Mouse (Mus musculus): ENCODE data around the gene H2-M5. TPM values are rescaled to one million over a fixed set of nuclear protein-coding genes. Genes with fewer than 3 reads are reported as not detected.

Gene H2-M5
- total RNA-seq, 1 experiment: 49.4 TPM

GRCm38 (mm10) chr17:36973271-36973787, 16.0 kb downstream of the H2-M5 start:
- H3K9me3 ChIP-seq (ENCODE audit: control insufficient read depth, insufficient read depth, low read depth, low read length): no peaks in the 10 kb centered on the region
- DNase-seq (ENCODE audit: low read depth, low spot score): peak; percentile 74
- peak overlapping the region; percentile 84; the same call in 1 of the 2 replicates for H3K9ac ChIP-seq (ENCODE audit: insufficient read depth, low read depth, low read length, poor library complexity, severe bottlenecking)
- H3K4me1 ChIP-seq (ENCODE audit: control insufficient read depth in 2 of 2, insufficient read depth in 2 of 2, low read length in 2 of 2, poor library complexity in 1 of 2): peaks cover 37 to 44% of the 10 kb centered on the region in 2 experiments
- 0 out of 2 replicates have a peak, but pooled peaks have one; percentile 29 for TF ChIP-seq CHD2 (IDR thresholded peaks at IDR 0.05; ENCODE audit: low read depth, low read length)
- TF ChIP-seq MAFK (IDR thresholded peaks at IDR 0.05; ENCODE audit: insufficient read depth, low read depth, low read length): no peak
- peak; percentile 98 for TF ChIP-seq ZNF384 (IDR thresholded peaks at IDR 0.05; ENCODE audit: low read depth, low read length)
- H3K4me3 ChIP-seq (ENCODE audit: insufficient read depth in 1 of 2, low read depth in 1 of 2, low read length in 2 of 2, poor library complexity in 1 of 2, severe bottlenecking in 1 of 2): no peak overlapping the region
- H3K36me3 ChIP-seq (ENCODE audit: control insufficient read depth, insufficient read depth, low read length, poor library complexity, severe bottlenecking): peaks cover 6% of the 10 kb centered on the region
- H3K27ac ChIP-seq (ENCODE audit: insufficient read depth, low read depth, low read length, poor library complexity, severe bottlenecking): peak overlapping the region; percentile 100
- in situ Hi-C loops (cut with MboI; ENCODE audit: low sequenced_read_pairs in 2 of 2, unreplicated experiment in 2 of 2): no loop called here

DNA sequence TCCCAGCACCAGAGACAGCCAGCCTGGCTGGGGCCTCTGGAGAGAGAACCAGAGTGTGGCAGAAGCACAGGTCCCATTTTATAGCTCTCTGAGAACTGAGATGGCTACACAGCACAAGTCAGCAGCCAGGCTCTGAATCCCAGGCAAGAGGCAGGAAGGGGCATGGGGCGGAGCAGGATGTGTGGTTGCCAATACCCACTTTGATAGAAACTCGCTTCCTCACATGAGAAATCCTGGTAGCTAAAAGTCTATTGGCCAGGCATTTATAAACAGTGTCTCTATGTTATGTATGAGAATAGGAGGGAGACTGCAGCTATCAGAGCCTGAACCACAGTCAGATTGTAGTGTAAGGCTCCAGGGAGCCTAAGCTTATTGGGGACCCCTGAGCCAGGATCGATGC, 16.5 kb downstream of the H2-M5 start:
- DNase-seq (ENCODE audit: low read depth, low spot score): no peak
- no peak for TF ChIP-seq ZNF384 (IDR thresholded peaks at IDR 0.05; ENCODE audit: low read depth, low read length)
- TF ChIP-seq MAFK (IDR thresholded peaks at IDR 0.05; ENCODE audit: insufficient read depth, low read depth, low read length): no peak
- no peak for TF ChIP-seq ZC3H11A (IDR thresholded peaks at IDR 0.05; ENCODE audit: borderline replicate concordance, low read depth, low read length)
- TF ChIP-seq CHD2 (IDR thresholded peaks at IDR 0.05; ENCODE audit: low read depth, low read length): no peak
- no peak for TF ChIP-seq HCFC1 (IDR thresholded peaks at IDR 0.05; ENCODE audit: borderline replicate concordance, insufficient read depth, low read length)
- Histone ChIP-seq H3K4me1 (ENCODE audit: control insufficient read depth in 2 of 2, insufficient read depth in 2 of 2, low read length in 2 of 2, poor library complexity in 1 of 2) (peaks cover 37 to 44% of the 10 kb centered on the region in 2 experiments), H3K4me3 (ENCODE audit: insufficient read depth in 1 of 2, low read depth in 1 of 2, low read length in 2 of 2, poor library complexity in 1 of 2, severe bottlenecking in 1 of 2) (no peak overlapping the region), H3K9ac (ENCODE audit: insufficient read depth, low read depth, low read length, poor library complexity, severe bottlenecking) (peak overlapping the region; percentile 84), H3K36me3 (ENCODE audit: control insufficient read depth, insufficient read depth, low read length, poor library complexity, severe bottlenecking) (peaks cover 8% of the 10 kb centered on the region), H3K27ac (ENCODE audit: insufficient read depth, low read depth, low read length, poor library complexity, severe bottlenecking) (peak overlapping the region; percentile 100), H3K9me3 (ENCODE audit: control insufficient read depth, insufficient read depth, low read depth, low read length) (no peaks in the 10 kb centered on the region)
- in situ Hi-C loops (cut with MboI; ENCODE audit: low sequenced_read_pairs in 2 of 2, unreplicated experiment in 2 of 2): no loop called here

GRCm38 (mm10) chr17:36971172-36971850, 18.0 kb downstream of the H2-M5 start:
- peaks cover 13% of the 10 kb centered on the region for H3K36me3 ChIP-seq (ENCODE audit: control insufficient read depth, insufficient read depth, low read length, poor library complexity, severe bottlenecking)
- H3K4me3 ChIP-seq (ENCODE audit: insufficient read depth in 1 of 2, low read depth in 1 of 2, low read length in 2 of 2, poor library complexity in 1 of 2, severe bottlenecking in 1 of 2): peak overlapping the region; percentile 28 to 63
- TF ChIP-seq ZC3H11A (IDR thresholded peaks at IDR 0.05; ENCODE audit: borderline replicate concordance, low read depth, low read length) (no peak), CHD2 (IDR thresholded peaks at IDR 0.05; ENCODE audit: low read depth, low read length) (no peak), HCFC1 (IDR thresholded peaks at IDR 0.05; ENCODE audit: borderline replicate concordance, insufficient read depth, low read length) (no peak), ZNF384 (IDR thresholded peaks at IDR 0.05; ENCODE audit: low read depth, low read length) (no peak), MAFK (IDR thresholded peaks at IDR 0.05; ENCODE audit: insufficient read depth, low read depth, low read length) (no peak)
- H3K9ac ChIP-seq (ENCODE audit: insufficient read depth, low read depth, low read length, poor library complexity, severe bottlenecking): peak overlapping the region; percentile 85
- H3K9me3 ChIP-seq (ENCODE audit: control insufficient read depth, insufficient read depth, low read depth, low read length): no peaks in the 10 kb centered on the region
- H3K4me1 ChIP-seq (ENCODE audit: control insufficient read depth in 2 of 2, insufficient read depth in 2 of 2, low read length in 2 of 2, poor library complexity in 1 of 2): peaks cover 31 to 42% of the 10 kb centered on the region in 2 experiments
- H3K27ac ChIP-seq (ENCODE audit: insufficient read depth, low read depth, low read length, poor library complexity, severe bottlenecking): peak overlapping the region; percentile 91
- in situ Hi-C loops (cut with MboI; ENCODE audit: low sequenced_read_pairs in 2 of 2, unreplicated experiment in 2 of 2): no loop called here
- DNase-seq (ENCODE audit: low read depth, low spot score): no peak

GRCm38 (mm10) chr17:36970316-36970890, 18.9 kb downstream of the H2-M5 start:
- H3K9ac ChIP-seq (ENCODE audit: insufficient read depth, low read depth, low read length, poor library complexity, severe bottlenecking): peak overlapping the region; percentile 85
- no peak for DNase-seq (ENCODE audit: low read depth, low spot score)
- no peak for TF ChIP-seq ZNF384 (IDR thresholded peaks at IDR 0.05; ENCODE audit: low read depth, low read length)
- TF ChIP-seq MAFK (IDR thresholded peaks at IDR 0.05; ENCODE audit: insufficient read depth, low read depth, low read length): no peak
- H3K27ac ChIP-seq (ENCODE audit: insufficient read depth, low read depth, low read length, poor library complexity, severe bottlenecking): peak overlapping the region; percentile 91
- H3K9me3 ChIP-seq (ENCODE audit: control insufficient read depth, insufficient read depth, low read depth, low read length): no peaks in the 10 kb centered on the region
- H3K4me1 ChIP-seq (ENCODE audit: control insufficient read depth in 2 of 2, insufficient read depth in 2 of 2, low read length in 2 of 2, poor library complexity in 1 of 2): peaks cover 27 to 36% of the 10 kb centered on the region in 2 experiments
- peak overlapping the region; percentile 28 to 63 for H3K4me3 ChIP-seq (ENCODE audit: insufficient read depth in 1 of 2, low read depth in 1 of 2, low read length in 2 of 2, poor library complexity in 1 of 2, severe bottlenecking in 1 of 2)
- in situ Hi-C loops (cut with MboI; ENCODE audit: low sequenced_read_pairs in 2 of 2, unreplicated experiment in 2 of 2): no loop called here
- H3K36me3 ChIP-seq (ENCODE audit: control insufficient read depth, insufficient read depth, low read length, poor library complexity, severe bottlenecking): peaks cover 13% of the 10 kb centered on the region
